Mouse (Mus musculus) ES-Bruce4 (cell line): Measurements from ENCODE around the gene Use1. TPM values are rescaled to one million over a fixed set of nuclear protein-coding genes. Genes with fewer than 3 reads are reported as not detected.

Source experiments
- H3K27ac ChIP-seq: 2 replicates; pipeline ENCODE4 v1.5.1; 2012; ENCODE audit warnings: low read length, inconsistent platforms; ENCODE audit not compliant: insufficient read depth
- H3K27me3 ChIP-seq: 2 replicates; pipeline ENCODE4 v1.6.1; 2012; ENCODE audit warnings: mild to moderate bottlenecking, low read length, inconsistent platforms; ENCODE audit not compliant: control insufficient read depth, poor library complexity, insufficient read depth, severe bottlenecking
- H3K36me3 ChIP-seq: 2 replicates; pipeline ENCODE4 v1.6.1; 2012; ENCODE audit warnings: inconsistent platforms, mild to moderate bottlenecking, low read length, moderate library complexity; ENCODE audit not compliant: control insufficient read depth, poor library complexity, insufficient read depth, severe bottlenecking
- H3K4me1 ChIP-seq: one replicate; pipeline ENCODE4 v1.8.1; 2011; ENCODE audit warnings: low read length; ENCODE audit not compliant: control insufficient read depth, insufficient read depth
- H3K4me3 ChIP-seq: 2 replicates; pipeline ENCODE4 v1.5.1; 2011; ENCODE audit warnings: low read depth, mild to moderate bottlenecking, low read length
- H3K9ac ChIP-seq: 2 replicates; pipeline ENCODE4 v1.6.1; 2012; ENCODE audit warnings: low read depth, mild to moderate bottlenecking, inconsistent platforms; ENCODE audit not compliant: poor library complexity, severe bottlenecking
- H3K9me3 ChIP-seq: replicated peaks from 2 replicates; pipeline ENCODE4 v1.6.1; 2012; ENCODE audit warnings: mild to moderate bottlenecking, low read length, inconsistent platforms; ENCODE audit not compliant: control insufficient read depth, poor library complexity, insufficient read depth, severe bottlenecking
- CTCF ChIP-seq: IDR thresholded peaks from one replicate; pipeline ENCODE4 v1.8.1; 2011; ENCODE audit warnings: low read depth, low read length
- EP300 ChIP-seq: IDR thresholded peaks from 2 replicates; pipeline ENCODE4 v1.6.1; 2011; ENCODE audit warnings: low read depth, low read length; ENCODE audit not compliant: insufficient read depth
- POLR2A ChIP-seq: IDR thresholded peaks from one replicate; pipeline ENCODE4 v1.8.1; 2011; ENCODE audit warnings: low read length; ENCODE audit not compliant: insufficient read depth
- polyA plus RNA-seq: library from polyadenylated mRNA; stranded (reverse); fragments of >200 nt; gene quantifications from 2 replicates; pipeline ENCODE4 v1.2.4, GENCODE M21; 2011; ENCODE audit warnings: low read depth; ENCODE audit not compliant: missing spikeins, insufficient read depth, insufficient read length

Use1 gene
- polyA plus RNA-seq, 1 experiment: 63.2 TPM

GRCm38 (mm10) chr8:71374616-71375206 is 8.1 kb downstream of the Use1 start:
- Histone ChIP-seq H3K27me3 (no peaks in the 10 kb centered on the region), H3K9me3 (no peaks in the 10 kb centered on the region), H3K36me3 (peaks cover 2% of the 10 kb centered on the region), H3K27ac (peak overlapping the region; percentile 28), H3K9ac (no peak overlapping the region), H3K4me1 (peaks cover 9% of the 10 kb centered on the region), H3K4me3 (no peak overlapping the region)
- TF ChIP-seq EP300: no peak
- no peak for TF ChIP-seq POLR2A
- TF ChIP-seq CTCF: no peak

DNA sequence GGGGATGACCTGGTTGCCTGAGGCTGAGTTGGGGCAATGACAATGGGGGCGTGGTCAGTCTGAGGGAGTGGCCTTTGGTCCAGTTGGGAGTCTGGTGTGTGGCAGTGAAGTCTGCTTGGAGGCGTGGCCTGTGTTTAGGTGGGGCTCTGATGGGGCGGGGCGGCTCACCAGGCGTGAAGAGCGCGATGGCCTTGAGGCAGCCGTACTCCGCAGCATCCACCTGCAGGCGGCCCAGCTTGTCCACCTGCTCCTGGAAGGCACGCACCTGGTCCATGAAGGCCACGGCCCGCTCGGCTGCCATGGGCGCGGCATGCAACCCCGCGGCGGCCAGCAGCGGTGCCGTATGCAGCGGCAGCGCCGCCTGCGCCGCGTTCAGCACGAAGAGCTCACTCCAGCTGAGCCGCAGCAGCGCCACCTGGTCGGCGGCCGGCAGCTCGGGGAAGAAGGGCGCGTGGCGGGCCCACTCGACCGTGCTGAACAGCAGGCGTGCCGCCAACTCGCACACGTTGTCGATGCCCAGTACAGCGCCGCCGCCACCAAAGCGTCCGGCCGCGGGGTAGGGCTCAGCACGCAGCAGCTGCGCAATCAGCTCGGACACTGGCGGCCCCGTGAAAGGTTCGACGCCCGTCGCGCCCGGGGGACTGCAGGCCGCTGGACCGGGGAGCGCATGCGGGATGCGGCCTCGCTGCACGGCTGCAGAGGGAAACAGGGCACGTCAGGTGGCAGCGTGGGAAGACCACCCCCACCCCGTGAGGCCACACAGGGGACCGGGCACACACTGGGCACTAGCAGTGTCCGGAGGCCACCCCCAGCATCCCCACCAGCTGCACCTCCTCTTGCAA is 9.2 kb downstream of the Use1 start:
- no peaks in the 10 kb centered on the region for H3K36me3 ChIP-seq
- peak overlapping the region; percentile 49 for H3K4me3 ChIP-seq
- no peak overlapping the region for H3K27ac ChIP-seq
- no peaks in the 10 kb centered on the region for H3K27me3 ChIP-seq
- peak; percentile 66; the same call in 1 of the 2 replicates for TF ChIP-seq EP300
- no peak for TF ChIP-seq POLR2A
- TF ChIP-seq CTCF: peak; percentile 36
- H3K9me3 ChIP-seq: no peaks in the 10 kb centered on the region
- peak overlapping the region; percentile 11; the same call in 1 of the 2 replicates for H3K9ac ChIP-seq
- peaks cover 9% of the 10 kb centered on the region for H3K4me1 ChIP-seq

- TF ChIP-seq POLR2A (no peak), CTCF (no peak), EP300 (no peak)
- no peaks in the 10 kb centered on the region for H3K27me3 ChIP-seq
- H3K9ac ChIP-seq: peak overlapping the region; percentile 11; the same call in 1 of the 2 replicates
- H3K4me3 ChIP-seq: peak overlapping the region; percentile 49
- H3K27ac ChIP-seq: no peak overlapping the region
- no peaks in the 10 kb centered on the region for H3K36me3 ChIP-seq
- peaks cover 9% of the 10 kb centered on the region for H3K4me1 ChIP-seq
- H3K9me3 ChIP-seq: no peaks in the 10 kb centered on the region
These were observed 9.9 kb downstream of the Use1 start for GRCm38 (mm10) chr8:71376423-71377030.

DNA sequence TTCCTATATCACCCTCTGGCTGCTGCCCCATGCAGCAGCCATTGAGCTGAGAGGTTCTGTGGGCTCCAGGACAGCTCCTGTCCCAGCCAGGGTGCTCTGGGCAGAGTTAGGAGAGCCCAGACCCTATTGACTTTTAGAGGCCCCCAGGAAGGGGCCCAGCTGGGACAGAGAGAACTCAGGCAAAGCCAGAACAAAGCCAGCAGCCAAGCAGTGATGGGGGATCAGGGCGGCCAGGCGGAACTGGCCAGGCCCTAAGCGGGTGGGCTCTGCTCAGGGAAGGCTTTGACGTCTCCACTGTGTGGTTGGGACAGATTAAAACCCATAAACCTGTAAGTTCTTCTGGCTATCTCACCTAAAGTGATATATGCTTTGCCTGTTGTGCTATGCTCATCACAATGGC is 12.4 kb downstream of the Use1 start:
- Histone ChIP-seq H3K4me3 (no peak overlapping the region), H3K4me1 (peaks cover 10% of the 10 kb centered on the region), H3K36me3 (no peaks in the 10 kb centered on the region), H3K9me3 (no peaks in the 10 kb centered on the region), H3K9ac (no peak overlapping the region), H3K27me3 (no peaks in the 10 kb centered on the region), H3K27ac (no peak overlapping the region)
- TF ChIP-seq EP300: no peak
- TF ChIP-seq CTCF: no peak
- no peak for TF ChIP-seq POLR2A

DNA sequence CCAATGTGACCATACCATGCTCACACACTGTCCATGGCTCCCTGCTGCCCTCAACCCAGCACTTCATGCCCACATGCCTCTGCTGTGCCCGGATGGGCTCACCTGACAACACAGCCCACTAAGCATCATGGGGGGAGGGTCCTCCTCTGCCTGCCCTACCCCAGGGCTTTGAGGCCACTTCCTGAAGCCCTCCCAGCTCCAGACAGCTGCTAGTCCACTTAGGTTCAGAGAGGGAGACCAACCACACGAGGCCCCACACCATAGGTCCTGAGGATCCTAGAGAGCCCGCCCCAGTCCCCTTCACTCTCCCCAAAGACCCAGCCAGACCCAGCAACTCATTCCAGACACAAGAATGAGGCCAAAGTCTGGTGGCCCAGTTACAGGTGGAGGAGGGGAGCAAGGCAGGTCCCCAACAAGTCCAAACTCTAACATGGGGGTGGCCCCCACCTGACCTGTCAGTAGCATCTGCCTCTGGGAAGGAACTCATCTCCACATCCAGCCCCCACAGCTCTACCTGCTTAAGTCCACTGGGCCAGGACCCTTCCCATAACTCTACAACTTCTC is 12.9 kb downstream of the Use1 start:
- TF ChIP-seq CTCF (no peak), POLR2A (no peak), EP300 (no peak)
- Histone ChIP-seq H3K27me3 (no peaks in the 10 kb centered on the region), H3K9me3 (no peaks in the 10 kb centered on the region), H3K4me1 (peaks cover 9% of the 10 kb centered on the region), H3K27ac (no peak overlapping the region), H3K9ac (peak overlapping the region; percentile 90; the same call in 1 of the 2 replicates), H3K36me3 (no peaks in the 10 kb centered on the region), H3K4me3 (peak overlapping the region; percentile 72)
